Mouse (Mus musculus): ENCODE data around the gene Dcpp3.
A peak's percentile ranks its signal among the peaks of the same experiment; 100 is the strongest.
"Not testable (repeated sequence)": the region's sequence is repeated elsewhere in the genome, so short reads cannot be mapped to it uniquely, and the experiment has no call there.

Dcpp3 gene

DNA sequence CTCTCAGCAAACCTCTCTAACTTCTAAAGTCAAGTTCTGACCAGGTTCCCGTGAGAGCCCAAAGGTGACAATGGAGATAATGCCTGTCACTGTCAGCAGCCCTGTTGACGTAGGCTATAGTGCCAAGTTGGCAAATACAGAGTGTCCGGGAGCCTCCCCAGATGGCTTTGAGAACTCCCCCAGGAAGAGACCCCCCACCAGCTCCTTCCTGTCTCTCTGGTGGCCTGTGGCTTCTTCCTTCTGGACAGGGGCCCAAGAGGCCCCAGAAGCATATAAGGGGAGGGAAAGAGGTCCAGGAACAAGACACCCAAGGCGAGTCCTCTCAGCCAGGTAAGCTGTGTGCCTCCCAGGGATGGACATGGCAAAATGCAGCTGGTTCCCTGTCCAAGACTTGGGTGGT is at the start of gene Dcpp3:
TSS of gene Dcpp3 (plus strand) at position 301 of the 400 bp plus-strand sequence.
- DNase-seq (ENCODE audit: low read depth, low spot score), result not testable (repeated sequence)

DNA sequence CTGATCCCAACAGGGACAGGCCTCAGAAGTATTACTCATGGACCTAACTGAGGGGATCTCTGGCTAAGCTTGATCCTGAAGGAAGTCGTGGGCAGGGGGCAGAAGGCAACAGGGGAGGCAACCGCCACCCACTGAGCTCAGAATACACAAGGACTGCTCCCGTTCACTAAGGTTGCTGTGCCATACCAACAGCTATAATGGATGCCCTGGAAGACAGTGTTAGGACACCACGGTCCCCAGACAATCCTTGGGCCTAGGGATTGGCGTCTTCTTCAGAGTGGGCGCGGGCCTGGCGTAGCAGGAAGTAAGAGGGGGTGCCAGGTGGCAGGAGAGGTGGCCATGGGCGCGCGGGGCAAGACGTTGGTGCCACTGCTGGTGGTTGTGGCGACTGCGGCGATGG is 49.5 kb upstream of the Dcpp3 start, which contains the start of gene Prss21:
TSS of gene Prss21 (plus strand) at position 301 of the 400 bp plus-strand sequence.
- no peak for DNase-seq (ENCODE audit: low read depth, low spot score)

DNA sequence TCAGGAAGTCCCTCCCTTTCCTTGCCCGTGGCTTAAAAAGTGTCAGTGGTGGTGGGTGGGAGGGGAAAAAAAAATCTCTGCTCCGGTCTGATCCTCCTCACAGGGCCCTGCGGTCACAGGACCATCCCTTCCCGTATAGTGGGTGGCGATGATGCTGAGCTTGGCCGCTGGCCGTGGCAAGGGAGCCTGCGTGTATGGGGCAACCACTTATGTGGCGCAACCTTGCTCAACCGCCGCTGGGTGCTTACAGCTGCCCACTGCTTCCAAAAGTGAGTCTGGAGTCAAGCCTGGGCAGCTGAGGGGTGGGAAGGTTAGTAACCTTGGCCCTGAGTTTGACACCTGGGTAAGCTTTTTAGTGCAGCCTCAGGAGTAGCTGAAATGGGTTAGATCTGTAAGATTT is 48.7 kb upstream of the Dcpp3 start:
- DNase-seq (ENCODE audit: low read depth, low spot score), result no peak

DNA sequence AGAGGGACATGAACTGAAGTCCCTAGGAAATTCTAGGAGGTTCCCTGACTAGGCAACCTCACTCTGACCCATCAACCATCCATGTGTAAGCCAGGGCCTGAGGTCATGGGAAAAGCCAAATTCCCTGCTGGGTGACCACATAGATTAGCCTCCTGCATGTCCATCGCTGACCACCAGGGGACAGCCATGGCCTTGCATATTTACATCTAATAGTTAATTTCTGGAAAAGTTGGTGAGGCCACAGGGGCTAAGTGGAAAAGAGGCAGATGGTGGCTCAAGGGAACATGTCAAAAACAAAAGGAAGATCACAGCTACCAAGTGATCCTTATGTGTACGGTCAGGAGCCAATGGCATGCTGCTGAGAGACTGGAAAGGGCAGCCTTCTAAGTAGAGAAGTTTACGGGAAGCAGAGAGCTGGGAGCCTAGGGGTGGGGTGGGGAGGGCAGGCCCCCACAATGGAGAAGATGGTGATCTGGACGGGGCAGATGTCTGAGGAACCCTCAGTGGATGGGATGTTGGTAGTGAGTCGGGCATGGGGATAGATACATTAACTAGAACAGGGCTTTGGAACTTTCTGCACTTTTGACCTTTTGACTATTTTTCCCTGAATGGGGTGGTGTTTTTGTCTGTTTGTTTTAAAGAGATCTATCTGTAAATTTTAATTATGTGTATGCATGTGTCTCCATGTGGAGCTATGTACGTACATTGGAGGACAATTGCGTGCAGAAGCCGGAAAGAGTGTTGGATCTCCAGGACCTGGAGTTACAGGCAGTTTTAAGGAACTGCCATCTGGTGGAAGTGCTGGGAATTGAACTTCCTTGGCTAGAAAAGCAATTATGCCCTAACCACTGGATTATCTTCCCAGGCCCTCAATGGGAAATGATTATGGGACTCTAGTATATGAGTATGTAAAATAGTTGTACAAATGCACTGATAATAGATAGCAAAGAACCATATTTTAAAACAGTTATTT is 43.1 kb upstream of the Dcpp3 start:
- peak; percentile 43 for DNase-seq (ENCODE audit: low read depth, low spot score)

DNA sequence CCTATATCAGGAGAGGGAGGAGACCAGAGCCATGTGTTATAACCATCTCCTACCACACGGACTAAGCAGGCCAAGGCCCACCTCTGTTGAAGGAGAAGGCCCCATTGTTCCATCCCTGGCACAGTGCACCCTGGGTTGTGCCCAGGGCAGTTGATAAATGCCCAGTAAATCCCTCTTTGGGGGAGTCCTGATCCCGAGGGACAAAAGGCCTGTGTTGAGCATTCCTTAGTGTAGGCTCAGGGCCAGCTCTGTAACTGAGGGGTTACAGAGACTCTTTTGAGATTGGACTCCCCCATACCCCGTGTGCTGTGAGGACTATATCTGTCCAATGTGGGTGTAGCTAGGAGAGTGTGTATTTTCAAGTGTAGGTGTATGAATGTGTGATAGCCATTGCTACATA is 40.5 kb upstream of the Dcpp3 start:
- no peak for DNase-seq (ENCODE audit: low read depth, low spot score)

DNA sequence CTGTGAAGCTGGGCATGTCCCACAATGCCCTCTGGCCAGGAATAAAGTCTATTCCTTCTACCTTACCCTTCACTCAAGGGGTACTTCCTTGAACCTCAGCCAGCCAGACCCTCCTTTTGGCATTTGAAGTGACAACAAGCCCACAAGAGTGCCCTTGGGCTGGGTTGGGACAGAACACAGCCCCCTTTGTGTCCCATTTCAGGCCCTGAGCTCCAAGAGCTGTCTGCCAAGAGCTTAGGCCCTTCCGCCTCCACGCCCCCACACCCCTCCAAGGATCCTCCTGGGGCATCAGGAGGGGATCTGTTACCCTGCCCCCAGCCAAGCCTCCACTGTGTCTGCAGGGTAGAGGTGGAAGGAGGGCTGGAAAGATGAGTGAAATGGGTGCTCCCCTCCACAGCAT is 40.1 kb upstream of the Dcpp3 start:
- no peak for DNase-seq (ENCODE audit: low read depth, low spot score)

DNA sequence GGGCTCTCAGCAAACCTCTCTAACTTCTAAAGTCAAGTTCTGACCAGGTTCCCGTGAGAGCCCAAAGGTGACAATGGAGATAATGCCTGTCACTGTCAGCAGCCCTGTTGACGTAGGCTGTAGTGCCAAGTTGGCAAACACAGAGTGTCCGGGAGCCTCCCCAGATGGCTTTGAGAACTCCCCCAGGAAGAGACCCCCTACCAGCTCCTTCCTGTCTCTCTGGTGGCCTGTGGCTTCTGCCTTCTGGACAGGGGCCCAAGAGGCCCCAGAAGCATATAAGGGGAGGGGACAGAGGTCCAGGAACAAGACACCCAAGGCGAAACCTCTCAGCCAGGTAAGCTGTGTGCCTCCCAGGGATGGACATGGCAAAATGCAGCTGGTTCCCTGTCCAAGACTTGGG is 36.7 kb upstream of the Dcpp3 start, which contains the start of the genes Dcpp1 and Dcpp2:
TSS of gene Dcpp1 (plus strand) at position 301 of the 400 bp plus-strand sequence.
TSS of gene Dcpp2 (plus strand) at position 305 of the 400 bp plus-strand sequence.
- DNase-seq (ENCODE audit: low read depth, low spot score), result not testable (repeated sequence)

DNA sequence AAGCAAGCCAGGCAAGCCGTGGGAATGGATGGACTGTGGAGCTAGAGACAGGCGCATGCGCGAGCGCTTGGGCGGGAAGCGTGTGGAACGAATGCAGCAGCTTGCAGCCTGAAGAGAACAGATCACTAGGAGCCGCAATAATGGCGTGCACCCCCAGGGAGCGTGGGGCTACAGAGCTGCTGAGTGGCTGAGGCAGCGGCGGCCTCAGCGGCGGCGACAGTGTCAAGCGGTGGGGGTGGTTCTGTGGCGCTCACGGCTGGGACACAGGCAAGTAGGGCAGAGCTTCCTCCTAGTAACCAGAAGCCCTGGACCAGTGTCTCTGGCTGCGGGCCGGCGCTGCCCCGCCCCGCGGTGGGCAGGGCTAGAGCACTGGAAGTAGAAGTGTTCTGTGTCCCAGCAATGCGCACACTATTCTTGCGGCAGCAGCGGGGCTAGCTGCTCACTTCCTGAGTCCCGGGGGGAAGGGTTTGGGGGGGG is 7.3 kb downstream of the Dcpp3 start:
- peak; percentile 91 for DNase-seq (ENCODE audit: low read depth, low spot score)

DNA sequence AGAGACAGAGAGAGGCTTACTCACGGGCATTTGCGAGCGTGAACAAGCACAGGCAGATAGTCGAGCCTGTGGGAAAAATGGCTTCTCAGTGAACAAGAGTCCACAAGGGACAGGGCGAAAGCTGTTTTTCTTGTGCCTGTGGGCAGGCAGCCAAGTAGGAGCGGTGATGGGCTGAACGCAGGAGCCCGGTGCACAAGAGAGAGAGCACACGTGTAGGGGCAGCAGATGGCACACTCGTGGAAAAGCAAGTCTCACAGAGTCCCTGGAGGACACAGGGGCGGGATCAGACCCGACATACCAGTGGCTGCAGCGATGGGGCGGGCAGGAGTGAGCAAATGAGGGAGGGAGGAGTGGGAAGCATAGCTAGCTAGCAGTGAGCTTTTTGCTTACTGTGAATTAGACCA is 7.8 kb downstream of the Dcpp3 start:
- DNase-seq (ENCODE audit: low read depth, low spot score), result peak; percentile 62

DNA sequence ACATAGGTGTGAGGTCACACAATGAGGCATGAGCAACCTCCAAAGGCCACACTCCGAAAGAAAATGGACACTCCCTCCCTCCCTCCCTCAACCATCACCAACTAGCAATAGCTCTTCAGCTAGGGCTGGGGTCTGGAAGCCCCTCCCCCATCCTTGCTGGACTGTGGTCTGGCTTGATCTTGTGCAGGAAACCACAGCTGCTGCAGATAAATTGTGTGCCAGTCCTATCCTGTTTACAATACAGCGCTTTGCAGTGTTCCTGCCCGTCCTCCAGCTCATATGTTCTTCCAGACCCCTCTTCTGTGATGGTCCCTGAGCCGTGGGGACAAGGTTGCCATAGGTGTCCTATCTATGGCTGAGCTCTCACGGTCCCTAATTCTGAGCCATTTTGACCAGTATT is 13.9 kb downstream of the Dcpp3 start:
- DNase-seq (ENCODE audit: low read depth, low spot score), result no peak

DNA sequence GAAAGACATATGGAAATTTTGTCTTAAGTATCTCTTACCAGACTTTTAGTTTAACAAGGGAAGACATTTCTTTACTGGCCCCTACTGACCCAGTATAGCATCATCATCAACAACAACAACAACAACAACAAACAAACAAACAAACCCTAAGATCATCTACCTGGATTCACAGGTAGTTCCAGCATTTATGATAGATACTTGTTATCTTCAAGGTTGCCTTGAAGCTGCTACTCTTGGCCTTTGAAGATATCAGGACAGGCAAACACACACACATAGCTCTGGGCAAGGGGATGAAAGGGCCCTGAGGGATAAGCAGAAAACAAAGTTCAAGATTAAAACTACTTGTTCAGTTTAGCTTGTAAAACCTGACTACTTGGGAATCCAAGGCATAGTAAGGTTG is 24.1 kb downstream of the Dcpp3 start, which contains the start of gene Sbp:
TSS of gene Sbp (plus strand) at position 301 of the 400 bp plus-strand sequence.
- DNase-seq (ENCODE audit: low read depth, low spot score), result no peak

DNA sequence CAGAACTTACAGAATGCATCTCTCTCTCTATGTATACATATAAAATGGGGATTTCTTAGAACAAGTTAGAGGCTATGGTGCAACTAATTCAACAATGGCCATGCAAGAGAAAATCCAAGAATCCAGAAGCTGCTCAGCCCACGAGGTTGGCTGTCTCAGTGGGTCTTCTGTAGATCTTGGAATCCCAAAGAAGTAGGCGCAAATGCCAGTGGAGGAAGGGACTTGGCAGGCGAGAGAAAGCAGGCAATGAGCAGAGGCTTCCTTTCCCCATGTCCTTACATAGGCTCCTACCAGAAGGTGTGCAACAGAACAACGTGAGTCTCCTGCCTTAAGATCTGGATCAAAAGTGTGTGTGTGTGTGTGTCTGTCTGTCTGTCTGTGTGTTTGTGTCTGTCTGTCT is 30.2 kb downstream of the Dcpp3 start:
- DNase-seq (ENCODE audit: low read depth, low spot score), result not testable (repeated sequence)

DNA sequence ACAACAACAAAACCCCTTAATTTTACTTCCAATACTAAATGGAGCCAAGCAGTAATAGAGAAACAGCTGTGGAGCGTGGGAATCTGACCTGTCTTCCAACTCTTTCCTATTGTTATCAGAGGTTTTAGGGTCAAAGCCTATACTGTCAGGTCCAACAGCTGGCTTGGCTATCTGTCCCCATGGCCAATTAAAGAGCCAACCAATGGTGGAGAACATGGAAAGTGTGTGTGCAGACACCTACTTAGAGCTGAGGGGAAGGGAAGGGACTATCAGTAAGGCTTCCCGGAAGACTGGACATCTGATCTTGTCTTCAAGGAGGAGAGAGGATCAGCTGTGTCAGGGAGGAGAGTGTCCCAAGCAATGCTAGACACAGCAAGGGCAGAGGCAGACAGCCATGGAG is 31.8 kb downstream of the Dcpp3 start:
- no peak for DNase-seq (ENCODE audit: low read depth, low spot score)

DNA sequence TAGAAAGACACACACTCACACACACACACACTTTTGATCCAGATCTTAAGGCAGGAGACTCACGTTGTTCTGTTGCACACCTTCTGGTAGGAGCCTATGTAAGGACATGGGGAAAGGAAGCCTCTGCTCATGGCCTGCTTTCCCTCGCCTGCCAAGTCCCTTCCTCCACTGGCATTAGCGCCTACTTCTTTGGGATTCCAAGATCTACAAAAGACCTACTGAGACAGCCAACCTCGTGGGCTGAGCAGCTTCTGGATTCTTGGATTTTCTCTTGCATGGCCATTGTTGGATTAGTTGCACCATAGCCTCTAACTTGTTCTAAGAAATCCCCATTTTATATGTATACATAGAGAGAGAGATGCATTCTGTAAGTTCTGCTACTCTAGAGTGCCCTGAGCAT is 33.6 kb downstream of the Dcpp3 start:
- not testable (repeated sequence) for DNase-seq (ENCODE audit: low read depth, low spot score)

DNA sequence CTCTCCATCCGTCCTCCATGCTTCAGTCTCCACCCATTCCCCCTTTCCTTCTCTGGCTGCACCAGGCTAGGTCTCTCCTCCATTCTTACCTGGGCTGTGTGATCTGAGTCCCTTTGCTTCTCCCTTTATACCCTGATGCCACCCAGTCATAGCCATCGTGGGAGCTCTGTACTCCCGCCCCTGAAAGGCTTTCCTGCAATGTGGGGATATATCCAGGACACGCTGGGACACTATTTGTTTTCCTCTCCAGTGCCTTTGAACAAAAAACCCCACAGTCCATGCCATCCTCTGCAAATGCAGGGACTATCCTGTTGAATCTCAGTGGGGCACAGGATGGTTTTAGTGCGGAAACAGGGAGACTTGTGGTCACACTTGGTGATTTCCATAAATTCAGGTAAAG is 37.9 kb downstream of the Dcpp3 start, which contains the start of gene Sbpl:
TSS of gene Sbpl (minus strand) at position 101 of the 400 bp plus-strand sequence.
- DNase-seq (ENCODE audit: low read depth, low spot score), result no peak

DNA sequence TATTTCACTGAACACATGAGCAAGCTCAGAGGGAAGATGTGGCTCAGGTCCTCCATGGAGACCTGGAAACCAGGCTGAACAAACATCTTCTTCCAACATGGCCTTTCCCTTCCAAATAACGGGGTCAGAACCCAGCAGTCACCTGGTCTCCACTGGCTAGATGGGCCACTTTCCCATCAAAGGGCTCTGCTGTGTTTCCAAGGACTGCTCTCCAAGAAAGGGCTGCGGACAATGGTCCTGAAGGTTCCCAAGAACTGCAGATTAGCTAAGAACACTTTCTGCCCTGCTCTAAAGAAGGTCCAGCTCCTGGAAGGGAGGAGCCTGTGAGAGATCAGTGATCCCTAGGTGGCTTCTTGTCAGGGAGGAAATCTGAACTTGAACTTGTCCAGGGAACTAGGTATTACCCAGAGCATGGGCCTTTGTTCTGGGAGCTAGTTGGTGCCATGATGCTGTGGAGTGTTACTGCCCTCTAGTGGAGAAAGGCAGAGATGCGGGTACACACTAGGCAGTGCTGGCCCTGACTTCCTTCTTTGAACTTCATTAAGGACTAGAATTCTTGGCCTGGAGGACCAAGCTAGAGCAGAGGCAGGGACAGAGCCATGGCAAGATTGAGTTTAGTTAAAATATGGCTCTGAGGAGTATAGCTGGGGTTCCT is 43.0 kb downstream of the Dcpp3 start:
- DNase-seq (ENCODE audit: low read depth, low spot score), result peak; percentile 90

DNA sequence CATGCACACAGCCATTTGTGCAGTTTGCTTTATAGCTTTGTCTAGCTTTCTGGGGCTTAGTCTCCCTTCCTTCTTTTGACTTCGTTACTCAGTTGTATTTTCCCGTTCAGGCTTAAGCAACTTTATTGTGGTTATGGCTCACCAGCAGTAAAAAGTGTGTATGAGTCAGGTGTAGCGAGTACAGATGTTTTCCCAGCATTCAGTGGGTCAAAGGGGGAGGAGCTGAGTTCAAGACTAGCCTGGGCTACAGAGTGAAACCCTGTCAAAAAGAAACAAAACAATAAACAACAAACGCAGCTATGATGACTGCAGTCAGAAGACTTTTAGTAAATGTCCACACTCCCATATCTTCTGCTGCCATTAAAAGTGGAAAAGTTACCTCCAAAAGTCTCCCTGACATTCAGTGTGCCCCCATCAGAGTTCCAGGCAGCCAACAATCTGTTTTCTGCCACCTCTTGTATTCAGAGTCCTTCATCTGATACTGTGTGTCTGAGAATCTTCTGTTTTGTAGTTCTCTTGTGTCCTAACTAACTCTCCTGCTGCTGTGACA is 44.4 kb downstream of the Dcpp3 start:
- no peak for DNase-seq (ENCODE audit: low read depth, low spot score)

DNA sequence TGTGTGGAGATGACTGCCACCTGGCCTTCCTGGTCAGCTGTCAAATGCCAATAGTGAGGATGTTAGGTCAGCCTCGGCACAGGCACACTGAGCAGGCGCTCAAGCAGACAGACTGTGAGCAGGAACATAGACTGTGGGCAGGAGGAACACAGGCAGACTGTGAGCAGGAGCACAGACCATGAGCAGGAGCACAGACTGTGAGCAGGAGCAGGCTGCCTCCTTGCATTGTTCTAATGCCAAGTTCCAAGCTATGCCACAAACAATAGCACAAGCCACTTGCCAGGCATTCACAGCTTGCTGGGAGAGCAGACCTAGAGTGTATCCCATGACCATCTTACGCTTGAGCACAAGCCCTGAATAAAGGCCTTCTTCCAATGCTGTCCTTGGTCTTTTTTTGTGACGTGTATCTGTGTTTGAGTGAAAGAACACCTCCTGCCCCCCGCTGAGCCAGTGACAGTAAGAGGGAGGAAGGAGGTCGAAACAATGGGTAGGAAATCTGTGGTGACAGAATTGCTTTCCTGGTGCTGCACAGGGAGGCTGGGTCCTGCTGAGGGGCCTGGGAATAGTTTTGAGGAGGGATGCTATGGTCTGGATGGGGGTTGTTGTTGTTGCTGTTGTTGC is 48.7 kb downstream of the Dcpp3 start:
- DNase-seq (ENCODE audit: low read depth, low spot score), result peak; percentile 57

DNA sequence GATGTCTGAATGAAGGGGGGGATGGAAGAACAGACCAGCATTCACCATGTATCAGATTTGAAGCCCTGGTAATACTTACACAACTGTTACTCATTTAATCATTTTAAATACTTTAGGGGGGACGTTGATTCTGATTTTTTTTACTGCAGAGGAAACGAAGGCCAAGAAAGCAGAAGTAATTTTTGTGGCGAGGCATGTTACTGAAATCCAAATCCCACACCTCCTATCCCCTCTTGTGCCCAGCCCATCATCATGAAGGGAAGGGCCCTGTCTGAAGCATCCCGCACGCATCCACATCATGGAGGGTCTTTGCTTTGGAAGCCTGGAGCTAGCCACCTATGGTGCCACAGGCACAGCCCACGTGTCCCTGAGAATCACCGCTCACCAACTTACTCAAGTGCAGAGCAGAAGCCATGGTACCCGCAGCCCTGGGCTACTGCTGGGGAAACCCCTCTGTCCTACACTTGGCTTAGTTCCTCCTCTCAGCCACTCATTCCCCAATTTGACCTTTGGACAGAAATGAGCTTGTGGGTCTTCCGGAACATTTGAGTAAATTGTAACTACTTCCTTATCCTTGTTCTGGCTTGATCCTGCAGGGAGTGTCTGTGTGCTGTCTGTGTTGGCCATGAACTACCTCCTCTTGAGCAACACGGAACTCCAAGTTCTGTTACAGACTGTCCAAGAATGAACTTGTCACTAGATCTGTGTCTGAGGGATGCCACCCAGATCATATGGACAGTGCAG is 49.6 kb downstream of the Dcpp3 start:
- DNase-seq (ENCODE audit: low read depth, low spot score), result no peak

DNA sequence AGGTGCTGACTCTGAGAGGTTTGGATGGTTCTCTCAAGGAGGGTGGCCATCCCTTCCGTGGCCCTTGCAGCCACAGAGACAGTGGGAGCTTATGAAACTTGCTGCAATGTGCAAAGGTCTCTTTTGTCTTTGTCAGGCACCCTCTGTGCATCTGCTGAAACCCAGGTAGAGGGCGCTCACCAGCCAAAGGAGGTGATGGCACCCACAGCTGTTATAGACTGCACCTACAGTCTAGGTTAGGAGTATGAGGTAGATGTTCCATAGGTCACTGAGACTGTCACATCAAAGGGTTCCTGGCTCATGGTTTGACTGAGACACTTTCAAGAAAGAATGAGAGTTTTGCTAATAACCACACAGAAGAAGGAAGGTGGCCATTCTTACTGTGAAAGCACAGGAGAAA is 51.5 kb downstream of the Dcpp3 start:
- DNase-seq (ENCODE audit: low read depth, low spot score), result peak; percentile 56
